Mouse (Mus musculus) testis, postnatal 14 days (tissue): Measurements from ENCODE around the gene Npas2.

Experiments used
- DNase-seq: peaks from one replicate; pipeline ENCODE4 v3.0.0; 2021; ENCODE audit warnings: low spot score

Npas2 gene

DNA sequence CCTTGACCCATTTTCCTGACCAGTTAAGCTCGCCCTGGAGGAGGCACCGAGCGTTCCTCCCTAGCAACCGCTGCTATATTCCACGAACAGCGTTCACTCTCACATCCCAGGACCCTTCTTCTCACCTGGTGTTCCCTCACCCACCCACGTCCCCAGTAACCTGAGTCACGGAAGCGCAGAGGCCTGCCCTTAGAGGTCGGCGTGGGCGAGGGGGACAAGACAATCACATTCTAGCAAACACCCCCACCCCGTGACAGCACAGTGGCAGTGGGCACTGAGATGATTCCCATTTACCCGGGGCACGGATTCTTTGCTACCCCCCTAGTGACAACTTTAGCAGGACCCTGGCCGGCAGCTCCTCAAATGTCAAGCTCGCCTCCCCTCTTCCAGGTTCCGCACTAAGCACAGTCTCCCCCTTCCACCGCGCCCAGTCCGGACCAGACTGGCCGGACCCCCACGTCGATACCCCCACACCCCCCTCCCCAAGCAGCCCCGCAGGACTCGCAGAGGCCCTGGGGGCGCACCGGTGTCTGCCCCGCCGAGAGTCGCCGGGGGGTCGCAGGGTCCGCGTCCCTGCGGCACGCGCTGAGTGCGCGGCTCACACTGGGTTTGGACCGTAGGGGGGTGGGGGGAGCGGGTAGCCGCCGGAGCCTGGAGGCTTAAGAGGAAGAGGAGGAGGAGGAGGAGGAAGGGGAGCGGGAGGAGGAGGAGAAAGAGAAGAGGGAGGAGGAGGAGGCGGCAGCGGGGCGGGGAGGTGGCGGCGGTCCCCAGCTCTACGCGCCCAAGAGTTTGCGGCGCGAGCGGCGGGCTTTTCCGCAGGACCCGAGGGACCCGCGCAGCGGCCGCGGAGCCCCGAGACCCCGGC is at the start of gene Npas2:
Gene Npas2 (plus strand): TSS at position 735 of the 865 bp plus-strand sequence.
- no peak for DNase-seq

DNA sequence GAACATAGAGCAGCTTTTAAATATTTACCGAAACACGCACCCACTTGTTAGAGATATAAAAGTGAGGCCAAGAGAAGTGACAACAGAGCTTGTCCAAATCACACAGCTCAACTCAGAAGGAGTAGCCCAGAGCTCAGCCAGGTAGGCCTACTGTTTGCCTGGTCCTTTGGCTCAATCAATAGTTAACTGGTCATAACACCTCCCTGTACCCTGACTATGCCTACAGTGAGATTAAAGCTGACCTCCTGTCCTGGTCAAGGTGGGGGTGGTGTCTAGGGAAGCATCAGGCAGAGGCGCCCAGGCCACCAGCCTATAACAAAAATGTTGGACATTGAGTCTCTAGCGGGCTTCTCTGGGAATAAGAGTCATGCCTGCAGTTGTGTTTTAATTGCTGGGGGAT is 36.8 kb upstream of the Npas2 start:
- DNase-seq, result no peak

- DNase-seq, result no peak
Measured at GRCm38 (mm10) chr1:39160167-39160566, 33.4 kb upstream of the Npas2 start.

- DNase-seq, result no peak
Measured at GRCm38 (mm10) chr1:39163077-39163476, 30.5 kb upstream of the Npas2 start.

GRCm38 (mm10) chr1:39176690-39177089 is 16.8 kb upstream of the Npas2 start:
- no peak for DNase-seq

- DNase-seq, result no peak
Measured at GRCm38 (mm10) chr1:39177211-39177610, 16.3 kb upstream of the Npas2 start.

- DNase-seq, result no peak
Measured at GRCm38 (mm10) chr1:39179806-39180205, 13.7 kb upstream of the Npas2 start.

- no peak for DNase-seq
Measured at GRCm38 (mm10) chr1:39180517-39180916, 13.0 kb upstream of the Npas2 start.

DNA sequence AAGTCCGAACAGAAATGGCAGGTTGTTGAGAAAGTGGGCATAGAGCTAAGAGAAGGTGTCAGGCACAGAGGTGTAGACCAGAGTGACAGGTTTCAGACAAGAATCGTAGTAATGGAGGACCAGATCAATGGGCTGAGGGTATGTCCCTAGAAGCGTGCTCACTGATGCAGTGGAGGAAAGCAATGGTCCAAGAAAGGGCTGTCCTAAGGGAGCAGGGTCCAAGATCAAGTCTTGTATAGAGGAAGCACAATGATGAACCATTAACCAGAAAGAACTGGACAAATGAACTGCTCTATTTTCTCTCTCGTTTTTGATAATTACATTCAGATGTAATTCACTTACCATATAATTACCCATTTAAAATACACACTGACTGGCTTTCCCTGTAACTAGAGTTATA is 11.6 kb upstream of the Npas2 start:
- no peak for DNase-seq

DNA sequence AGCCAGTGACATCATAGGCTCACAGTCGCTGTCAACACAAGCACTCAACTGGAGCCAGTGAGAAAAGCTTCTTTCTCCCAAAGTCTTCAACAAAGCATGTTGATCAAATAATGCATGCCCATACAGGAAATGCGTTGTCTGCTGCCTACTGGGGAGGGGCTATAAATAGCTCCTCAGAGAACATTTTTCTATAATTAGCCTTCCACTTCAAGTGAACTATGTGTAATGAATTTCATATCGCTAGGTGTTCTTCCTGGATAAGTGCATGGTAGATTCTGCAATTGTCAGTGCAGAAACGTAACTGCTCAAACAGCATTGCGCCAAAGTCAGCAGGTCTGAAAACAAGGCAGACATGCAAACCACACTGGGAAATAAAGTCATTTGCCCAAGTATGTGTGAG is 7.7 kb upstream of the Npas2 start:
- DNase-seq, result no peak

GRCm38 (mm10) chr1:39186711-39187437 is 6.7 kb upstream of the Npas2 start:
- DNase-seq, result no peak

DNA sequence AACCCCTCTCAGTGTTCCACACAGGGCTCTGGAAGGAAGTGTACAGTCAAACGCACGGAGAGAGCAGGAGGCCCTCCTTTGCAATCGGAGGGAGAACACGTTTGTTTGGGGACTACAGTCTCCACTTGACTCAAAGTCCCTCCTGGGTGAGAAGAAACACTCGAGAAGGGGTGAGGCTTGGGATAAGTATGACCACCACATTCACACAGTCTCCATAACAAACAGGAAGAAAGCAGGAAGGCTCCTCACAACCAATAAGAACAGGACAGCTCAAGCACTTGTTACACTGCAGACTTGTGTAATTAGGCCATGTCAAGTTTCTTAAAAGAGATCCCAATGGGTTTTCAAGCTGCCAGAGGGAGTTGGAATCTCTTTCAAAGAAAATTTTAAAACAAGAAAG is 2.4 kb upstream of the Npas2 start:
- no peak for DNase-seq

- DNase-seq, result peak; percentile 62
Measured at GRCm38 (mm10) chr1:39192460-39192996, 1.0 kb upstream of the Npas2 start.

DNA sequence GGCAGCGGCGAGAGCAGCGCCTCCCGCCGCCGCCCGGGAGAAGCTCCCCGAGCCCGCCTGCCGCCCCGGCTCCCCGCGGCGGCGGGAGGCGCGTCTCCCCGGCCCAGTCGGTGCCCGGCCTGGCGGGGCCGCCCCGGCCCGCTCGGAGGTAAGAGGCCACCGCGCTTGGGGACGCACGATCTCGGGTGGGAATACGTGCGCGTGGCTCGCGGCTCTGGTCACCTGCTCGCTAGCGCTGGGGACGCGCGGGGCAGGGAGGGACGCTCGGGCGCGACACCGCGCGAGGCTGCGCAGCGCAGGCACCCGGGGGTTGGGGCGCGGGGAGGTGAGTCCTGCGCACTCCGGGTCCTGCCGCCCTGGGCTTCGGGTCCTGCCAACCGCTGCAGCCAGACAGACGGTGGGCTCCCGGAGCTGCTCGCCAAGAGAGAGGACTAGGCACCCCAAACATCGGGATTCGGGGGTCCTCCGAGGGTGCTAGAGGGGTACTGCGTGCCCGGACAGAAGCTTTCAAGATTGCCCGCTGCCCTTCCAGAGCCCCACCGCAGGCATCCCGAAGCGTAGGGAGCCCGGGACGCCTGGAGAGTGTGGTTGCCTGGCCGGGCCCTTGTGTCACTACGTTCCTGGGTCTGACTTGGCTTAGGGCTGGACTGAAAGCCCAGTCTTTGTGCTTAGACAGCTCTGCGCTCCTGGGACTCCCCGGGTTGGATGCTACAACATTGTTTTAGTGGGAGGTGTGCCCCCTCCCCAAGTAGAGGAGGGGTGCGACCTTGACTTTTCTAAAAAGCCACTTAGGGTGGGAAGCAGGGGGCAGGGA is 538 bp downstream of the Npas2 start:
- DNase-seq, result no peak

DNA sequence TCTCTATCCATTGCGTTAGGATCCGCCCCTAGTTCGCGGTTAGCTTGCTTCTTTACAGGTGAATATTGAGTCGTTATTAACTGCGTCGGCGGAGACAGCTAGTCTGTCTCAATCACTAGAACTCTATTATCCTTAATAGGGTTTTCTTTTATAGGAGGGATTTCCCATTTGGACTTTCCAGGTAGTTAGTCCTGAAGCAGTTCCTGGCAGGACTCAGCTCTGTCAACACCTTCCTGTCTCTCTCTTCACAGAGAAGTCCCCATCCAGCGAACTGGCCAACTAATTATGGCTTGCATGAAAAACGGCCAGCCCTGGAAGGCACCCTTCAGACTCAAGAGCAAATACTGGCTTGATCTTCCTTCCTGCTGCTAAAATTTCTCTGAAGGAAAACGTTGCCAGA is 1.4 kb downstream of the Npas2 start:
- no peak for DNase-seq

DNA sequence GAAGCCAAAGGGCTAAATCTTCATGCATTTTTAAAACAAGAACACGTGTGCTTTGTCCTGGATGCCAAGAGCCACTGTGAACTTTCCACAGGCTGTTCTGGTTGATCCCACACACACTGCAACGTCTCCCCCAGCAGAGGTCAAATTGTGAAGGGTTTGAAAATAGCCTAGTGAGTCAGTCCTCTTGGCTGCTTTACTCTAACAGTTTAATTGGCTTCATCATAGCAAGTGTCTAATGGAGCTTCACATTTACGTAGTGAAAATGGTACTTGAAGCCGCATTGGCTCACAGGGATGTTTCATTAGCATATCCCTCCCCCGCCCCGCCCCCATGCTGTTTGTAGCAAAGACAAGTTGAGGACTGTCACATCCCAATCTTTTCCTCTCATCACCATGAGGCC is 2.6 kb downstream of the Npas2 start:
- no peak for DNase-seq

DNA sequence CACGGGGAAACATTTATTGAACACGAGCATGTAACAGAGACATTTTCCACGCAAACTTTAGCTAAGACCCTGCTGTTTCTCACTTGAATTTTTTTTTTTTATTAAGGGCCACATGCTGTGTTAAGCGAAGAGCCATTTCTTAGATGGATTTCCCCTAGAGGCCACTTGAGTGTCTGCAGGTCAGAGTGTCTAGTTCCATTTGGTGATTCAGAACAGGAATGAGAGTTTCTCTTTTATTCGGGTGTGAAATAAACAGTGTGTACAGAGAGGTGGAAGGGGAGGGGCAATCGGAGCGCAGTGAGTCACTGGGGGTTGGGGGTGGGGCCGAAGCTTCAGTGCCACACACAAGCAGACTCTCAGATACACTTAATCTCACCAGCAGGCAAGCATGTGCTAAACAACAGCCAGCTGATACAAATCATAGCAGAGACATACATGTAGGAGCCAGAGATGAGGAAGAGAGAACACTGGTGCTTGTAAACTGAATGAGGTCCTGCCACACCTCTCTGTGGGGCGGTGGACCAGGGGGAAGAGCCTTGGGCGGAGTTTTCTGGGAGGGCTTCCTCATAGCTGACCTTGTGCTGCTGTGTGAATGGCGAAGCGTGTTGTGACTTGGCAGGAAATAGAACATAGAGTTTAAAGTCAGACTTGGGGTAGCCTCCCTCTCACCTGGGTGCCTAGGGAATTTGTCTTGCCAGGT is 3.3 kb downstream of the Npas2 start:
- no peak for DNase-seq

DNA sequence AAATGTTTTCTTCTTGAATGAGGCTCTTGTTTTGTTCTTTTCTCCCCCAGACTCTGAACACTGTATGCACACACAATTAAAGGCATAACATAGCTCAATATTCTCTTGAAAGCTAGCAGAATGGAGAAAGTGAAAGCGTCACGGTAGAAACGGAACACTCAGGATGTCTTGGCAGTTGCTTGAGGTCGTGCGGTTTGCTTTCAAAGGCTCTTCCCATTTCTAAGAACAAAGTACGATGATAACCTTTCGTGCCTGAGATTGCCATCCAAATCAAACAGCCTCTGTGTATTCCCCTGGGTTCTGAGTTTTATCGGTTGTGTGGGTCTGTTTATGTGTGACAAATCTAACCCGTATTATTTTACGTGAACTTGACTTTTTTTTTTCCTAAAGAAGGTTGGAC is 11.5 kb downstream of the Npas2 start:
- no peak for DNase-seq

GRCm38 (mm10) chr1:39205697-39206096 is 12.2 kb downstream of the Npas2 start:
- no peak for DNase-seq

DNA sequence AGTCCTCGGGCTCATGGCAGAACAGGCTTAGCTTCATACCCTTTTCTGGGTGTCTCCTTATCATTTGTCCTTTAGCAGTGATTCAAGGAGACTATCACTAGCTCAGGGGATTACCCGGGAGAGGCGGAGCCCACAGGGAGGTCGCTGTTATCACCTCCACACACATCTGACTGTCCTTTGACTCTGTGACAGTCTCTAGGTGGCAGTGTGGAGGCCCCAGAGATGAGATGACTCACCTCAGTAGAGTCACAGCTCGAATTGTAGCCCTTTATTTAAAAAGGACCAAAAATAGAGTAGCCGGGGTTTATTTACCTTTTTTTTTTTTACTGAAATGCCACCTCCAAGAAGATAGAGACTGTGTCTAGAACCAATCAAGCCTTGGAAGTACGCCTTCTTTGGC is 13.4 kb downstream of the Npas2 start:
- DNase-seq, result no peak

DNA sequence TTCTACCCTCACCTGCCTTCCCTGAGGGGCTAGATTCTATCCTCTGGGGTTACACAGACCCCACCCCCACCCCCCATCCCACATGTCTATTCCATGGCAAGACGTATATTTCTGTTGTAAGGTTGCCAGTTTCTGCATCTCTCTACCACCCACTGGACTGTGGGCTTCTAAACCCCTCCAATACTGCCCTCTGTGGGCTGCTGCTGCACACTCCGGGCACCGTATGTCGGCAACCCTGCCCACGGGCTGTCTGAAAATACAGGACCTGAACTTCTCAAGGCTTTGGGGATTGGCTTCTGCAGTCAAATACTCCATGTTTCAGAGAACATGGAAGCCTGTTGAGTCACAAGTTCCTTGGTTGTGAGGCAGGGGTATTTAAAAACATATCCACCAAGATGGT is 17.4 kb downstream of the Npas2 start:
- DNase-seq, result no peak

DNA sequence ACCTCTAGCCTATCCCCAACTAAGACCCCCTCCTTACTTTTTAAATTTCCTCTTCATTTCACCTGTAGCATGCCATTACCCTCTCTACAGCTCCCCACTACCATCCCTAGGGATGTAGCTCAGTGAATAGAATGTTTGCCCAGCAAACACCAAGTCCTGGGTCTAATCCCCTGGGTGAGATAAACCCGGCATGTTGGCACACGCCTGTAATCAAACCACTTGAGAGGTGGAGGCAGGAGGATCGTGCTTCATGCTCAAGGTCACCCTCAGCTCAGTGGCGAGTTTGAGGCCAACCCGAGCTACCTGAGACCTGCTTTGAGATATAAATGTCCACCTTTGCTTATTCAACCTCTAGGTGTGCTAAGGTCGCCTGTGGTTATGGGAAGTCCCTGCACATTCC is 19.5 kb downstream of the Npas2 start:
- DNase-seq, result no peak
